Mouse (Mus musculus) kidney, embryonic 16.5 days (tissue): ENCODE measurements around the gene Sytl3. TPM values are rescaled to one million over a fixed set of nuclear protein-coding genes. Genes with fewer than 3 reads are reported as not detected.

Source experiments
- ATAC-seq: fragments of 200-750 bp; cut with Nextera tagmentation; 2 replicates; pipeline ENCODE4 v1.8.0; 2017; ENCODE audit warnings: moderate TSS enrichment; ENCODE audit not compliant: low FRiP score, low TSS enrichment
- H3K27ac ChIP-seq: fragments of 300-500 bp; sonication (generic); 2 replicates; pipeline ENCODE4 v1.5.1; 2014; ENCODE audit warnings: low read length
- H3K27me3 ChIP-seq: fragments of 300-500 bp; sonication (generic); 2 replicates; pipeline ENCODE4 v1.6.1; 2014; ENCODE audit warnings: low read length, control low read depth, mixed read lengths; ENCODE audit not compliant: insufficient read depth
- H3K36me3 ChIP-seq: fragments of 300-500 bp; sonication (generic); 2 replicates; pipeline ENCODE4 v1.6.1; 2014; ENCODE audit warnings: low read length, control low read depth, mixed read lengths; ENCODE audit not compliant: insufficient read depth
- H3K4me1 ChIP-seq: fragments of 300-500 bp; sonication (generic); 2 replicates; pipeline ENCODE4 v1.6.1; 2014; ENCODE audit warnings: low read length, control low read depth, mixed read lengths; ENCODE audit not compliant: insufficient read depth
- H3K4me2 ChIP-seq: fragments of 300-500 bp; sonication (generic); replicated peaks from 2 replicates; pipeline ENCODE4 v1.6.1; 2014; ENCODE audit warnings: low read depth, low read length
- H3K4me3 ChIP-seq: fragments of 300-500 bp; sonication (generic); 2 replicates; pipeline ENCODE4 v1.5.1; 2014; ENCODE audit warnings: mild to moderate bottlenecking, low read length
- H3K9ac ChIP-seq: fragments of 300-500 bp; sonication (generic); replicated peaks from 2 replicates; pipeline ENCODE4 v1.6.1; 2014; ENCODE audit warnings: low read length
- H3K9me3 ChIP-seq: fragments of 300-500 bp; sonication (generic); 2 replicates; pipeline ENCODE4 v1.6.1; 2016; ENCODE audit warnings: low read length, control low read depth
- WGBS: fragments of 180-500 bp; shearing (Covaris S2); extraction: QIAGEN DNeasy Blood & Tissue Kit; methylation state at CpG from one replicate; pipeline ENCODE4 v1.1.7; 2014; 5-methylcytosine and 5-hydroxymethylcytosine counted together
- polyA plus RNA-seq: library from polyadenylated mRNA; unstranded; fragments of >200 nt; fragmentation: Nextera tagmentation; extraction: Ambion mirVana; gene quantifications from 2 replicates; pipeline ENCODE4 v1.2.1, GENCODE M21; 2015

Sytl3 gene
- polyA plus RNA-seq, 1 experiment from 2014 or later, result 1.2 TPM

GRCm38 (mm10) chr17:6787241-6787640, 128.3 kb downstream of the Sytl3 start:
- WGBS, result 89% methylated on average over 4 of the region's 4 CpGs
- ATAC-seq, result no peak
- H3K9me3 ChIP-seq, result no peaks in the 10 kb centered on the region

More at GRCm38 (mm10) chr17:6787241-6787640, 128.3 kb downstream of the Sytl3 start:
- Histone ChIP-seq H3K4me1 (peaks cover 9% of the 10 kb centered on the region), H3K27ac (no peak overlapping the region), H3K4me3 (no peak overlapping the region), H3K36me3 (no peaks in the 10 kb centered on the region), H3K9ac (no peak overlapping the region), H3K4me2 (no peak overlapping the region), H3K27me3 (no peaks in the 10 kb centered on the region)

Other genes with a start within 250 kb of the Sytl3 start
- 414 and 449 TPM in 2 replicates for gene Dynlt1b, start 229.0 kb upstream of the Sytl3 start, polyA plus RNA-seq
- 38.4 and 47.6 TPM in 2 replicates for gene Dynlt1c, start 57.4 kb upstream of the Sytl3 start, polyA plus RNA-seq
- 211 and 239 TPM in 2 replicates for gene Dynlt1f, start 3.2 kb upstream of the Sytl3 start, polyA plus RNA-seq
- 240 and 248 TPM in 2 replicates for gene Ezr, start 123.7 kb downstream of the Sytl3 start, polyA plus RNA-seq